Mouse (Mus musculus) megakaryocyte, adult 5-6 weeks (primary cell): ENCODE data around the gene Zfp574. TPM values are rescaled to one million over a fixed set of nuclear protein-coding genes. Genes with fewer than 3 reads are reported as not detected.

Experiments used
- ATAC-seq: 2 replicates; pipeline ENCODE4 v1.8.0; 2016; ENCODE audit warnings: mild to moderate bottlenecking, inconsistent platforms; ENCODE audit not compliant: poor library complexity, severe bottlenecking
- total RNA-seq, 2 experiments: library from RNA; stranded (forward) in 1 of 2; stranded (reverse) in 1 of 2; fragments of 153-499, 151-499 nt in 1 of 2; fragments of 221-1000, 200-1000 nt in 1 of 2; gene quantifications; 2 replicates each; pipeline versions ENCODE4 v1.2.3 to v1.2.4; 2015 to 2017

The Zfp574 gene
- total RNA-seq, 2 experiments from 2014 or later = 6.8 TPM

GRCm38 (mm10) chr7:25072716-25073390, 486 bp downstream of the Zfp574 start:
- ATAC-seq = no peak

- ATAC-seq = no peak
These were observed 1.6 kb downstream of the Zfp574 start for GRCm38 (mm10) chr7:25073924-25074323.

GRCm38 (mm10) chr7:25076296-25076662, 3.9 kb downstream of the Zfp574 start:
- ATAC-seq = no peak

GRCm38 (mm10) chr7:25076663-25077413, 4.5 kb downstream of the Zfp574 start:
- peak; percentile 93 for ATAC-seq

GRCm38 (mm10) chr7:25077414-25077755, 5.0 kb downstream of the Zfp574 start:
- ATAC-seq = no peak

- ATAC-seq = no peak
These were observed 7.2 kb downstream of the Zfp574 start for GRCm38 (mm10) chr7:25079496-25080026.

- ATAC-seq = no peak
These were observed 8.1 kb downstream of the Zfp574 start for GRCm38 (mm10) chr7:25080431-25080830.

GRCm38 (mm10) chr7:25082510-25082909, 10.1 kb downstream of the Zfp574 start:
- peak; percentile 77 for ATAC-seq

- peak; percentile 69 for ATAC-seq
These were observed 12.3 kb downstream of the Zfp574 start for GRCm38 (mm10) chr7:25084621-25085020.

- no peak for ATAC-seq
These were observed 14.3 kb downstream of the Zfp574 start for GRCm38 (mm10) chr7:25086656-25087055.

GRCm38 (mm10) chr7:25087256-25087912, 15.0 kb downstream of the Zfp574 start:
- no peak for ATAC-seq

GRCm38 (mm10) chr7:25087972-25088371, 15.6 kb downstream of the Zfp574 start:
- no peak for ATAC-seq

- ATAC-seq = no peak
These were observed 16.2 kb downstream of the Zfp574 start for GRCm38 (mm10) chr7:25088531-25088930.

GRCm38 (mm10) chr7:25088968-25089367, 16.6 kb downstream of the Zfp574 start:
- ATAC-seq = no peak

GRCm38 (mm10) chr7:25089875-25090274, 17.5 kb downstream of the Zfp574 start:
- no peak for ATAC-seq

- no peak for ATAC-seq
These were observed 25.8 kb downstream of the Zfp574 start for GRCm38 (mm10) chr7:25098169-25098568.

GRCm38 (mm10) chr7:25099581-25099980, 27.2 kb downstream of the Zfp574 start:
- no peak for ATAC-seq

- ATAC-seq = peak; percentile 94
These were observed 33.2 kb downstream of the Zfp574 start for GRCm38 (mm10) chr7:25105411-25106160.

GRCm38 (mm10) chr7:25106790-25107502, 34.6 kb downstream of the Zfp574 start:
- ATAC-seq = peak; percentile 53

GRCm38 (mm10) chr7:25109355-25109754, 37.0 kb downstream of the Zfp574 start:
- ATAC-seq = no peak; the same call in 1 of the 2 replicates
